Mouse (Mus musculus) heart, embryonic 13.5 days (tissue): Measurements from ENCODE around the gene Gstt2. TPM values are rescaled to one million over a fixed set of nuclear protein-coding genes. Genes with fewer than 3 reads are reported as not detected.

Source experiments
- ATAC-seq: fragments of 200-750 bp; cut with Nextera tagmentation; 2 replicates; pipeline ENCODE4 v1.8.0; 2017; ENCODE audit warnings: moderate TSS enrichment; ENCODE audit not compliant: insufficient number of reproducible peaks, low FRiP score, low TSS enrichment; ENCODE audit errors: extremely low read depth
- H3K27ac ChIP-seq: fragments of 300-500 bp; sonication (generic); replicated peaks from 2 replicates; pipeline ENCODE4 v1.5.1; 2015; ENCODE audit warnings: moderate library complexity, mild to moderate bottlenecking, inconsistent platforms
- H3K27me3 ChIP-seq: fragments of 300-500 bp; sonication (generic); replicated peaks from 2 replicates; pipeline ENCODE4 v1.6.1; 2015; ENCODE audit warnings: mild to moderate bottlenecking, inconsistent platforms
- H3K36me3 ChIP-seq: fragments of 300-500 bp; sonication (generic); 2 replicates; pipeline ENCODE4 v1.6.1; 2015; ENCODE audit warnings: mild to moderate bottlenecking, inconsistent platforms
- H3K4me1 ChIP-seq: fragments of 300-500 bp; sonication (generic); 2 replicates; pipeline ENCODE4 v1.6.1; 2015; ENCODE audit warnings: inconsistent platforms
- H3K4me2 ChIP-seq: fragments of 300-500 bp; sonication (generic); 2 replicates; pipeline ENCODE4 v1.6.1; 2015; ENCODE audit warnings: inconsistent platforms, mild to moderate bottlenecking, moderate library complexity
- H3K4me3 ChIP-seq: fragments of 300-500 bp; sonication (generic); 2 replicates; pipeline ENCODE4 v1.5.1; 2015; ENCODE audit warnings: moderate library complexity, mild to moderate bottlenecking, inconsistent platforms
- H3K9ac ChIP-seq: fragments of 300-500 bp; sonication (generic); 2 replicates; pipeline ENCODE4 v1.6.1; 2015; ENCODE audit warnings: inconsistent platforms, mild to moderate bottlenecking, moderate library complexity
- H3K9me3 ChIP-seq: fragments of 300-500 bp; sonication (generic); 2 replicates; pipeline ENCODE4 v1.6.1; 2016; ENCODE audit warnings: inconsistent platforms
- WGBS: fragments of 180-500 bp; shearing (Covaris S2); methylation state at CpG from one replicate; pipeline ENCODE4 v1.1.7; 2015; ENCODE audit warnings: mixed read lengths; 5-methylcytosine and 5-hydroxymethylcytosine counted together
- polyA plus RNA-seq: library from polyadenylated mRNA; unstranded; fragments of >200 nt; fragmentation: Nextera tagmentation; extraction: Ambion mirVana; gene quantifications from 2 replicates; pipeline ENCODE4 v1.2.1, GENCODE M21; 2015

Gene Gstt2
- polyA plus RNA-seq, 1 experiment from 2014 or later, result 9.5 TPM

GRCm38 (mm10) chr10:75835307-75835706, 1.9 kb downstream of the Gstt2 start:
- H3K4me1 ChIP-seq, result peaks cover 50% of the 10 kb centered on the region
- no peak for ATAC-seq
- H3K9ac ChIP-seq, result peak overlapping the region; percentile 69
- peaks cover 19% of the 10 kb centered on the region for H3K27me3 ChIP-seq
- WGBS, result 3% methylated on average over 10 of the region's 10 CpGs
- no peaks in the 10 kb centered on the region for H3K36me3 ChIP-seq
- peak overlapping the region; percentile 87 for H3K4me2 ChIP-seq
- H3K27ac ChIP-seq, result no peak overlapping the region
- no peaks in the 10 kb centered on the region for H3K9me3 ChIP-seq
- peak overlapping the region; percentile 58 for H3K4me3 ChIP-seq

GRCm38 (mm10) chr10:75834721-75835120, 2.5 kb downstream of the Gstt2 start:
- H3K4me3 ChIP-seq, result peak overlapping the region; percentile 58
- 5% methylated on average over 9 of the region's 9 CpGs for WGBS
- peak overlapping the region; percentile 81 for H3K9ac ChIP-seq
- H3K27ac ChIP-seq, result 0 out of 2 replicates have a peak overlapping the region, but pooled peaks have one; percentile 15
- H3K9me3 ChIP-seq, result no peaks in the 10 kb centered on the region
- no peak for ATAC-seq
- H3K27me3 ChIP-seq, result peaks cover 13% of the 10 kb centered on the region
- peak overlapping the region; percentile 87 for H3K4me2 ChIP-seq
- H3K36me3 ChIP-seq, result no peaks in the 10 kb centered on the region
- H3K4me1 ChIP-seq, result peaks cover 50% of the 10 kb centered on the region

GRCm38 (mm10) chr10:75834250-75834649, 3.0 kb downstream of the Gstt2 start:
- H3K4me1 ChIP-seq, result peaks cover 50% of the 10 kb centered on the region
- H3K9ac ChIP-seq, result peak overlapping the region; percentile 81
- WGBS, result 2% methylated on average over 21 of the region's 21 CpGs
- H3K27ac ChIP-seq, result 0 out of 2 replicates have a peak overlapping the region, but pooled peaks have one; percentile 15
- H3K4me2 ChIP-seq, result peak overlapping the region; percentile 87
- H3K4me3 ChIP-seq, result peak overlapping the region; percentile 58
- peaks cover 12% of the 10 kb centered on the region for H3K27me3 ChIP-seq
- no peaks in the 10 kb centered on the region for H3K36me3 ChIP-seq
- no peak for ATAC-seq
- no peaks in the 10 kb centered on the region for H3K9me3 ChIP-seq

GRCm38 (mm10) chr10:75833456-75834080, 3.7 kb downstream of the Gstt2 start:
- Histone ChIP-seq H3K36me3 (no peaks in the 10 kb centered on the region), H3K27ac (no peak overlapping the region), H3K9me3 (no peaks in the 10 kb centered on the region), H3K27me3 (peaks cover 12% of the 10 kb centered on the region), H3K9ac (peak overlapping the region; percentile 81), H3K4me2 (peak overlapping the region; percentile 87), H3K4me3 (peak overlapping the region; percentile 58), H3K4me1 (peaks cover 49% of the 10 kb centered on the region)
- ATAC-seq, result no peak
- WGBS, result 11% methylated on average over 21 of the region's 21 CpGs

- 51% methylated on average over 13 of the region's 13 CpGs for WGBS
- peaks cover 42% of the 10 kb centered on the region for H3K4me1 ChIP-seq
- H3K9ac ChIP-seq, result no peak overlapping the region
- no peaks in the 10 kb centered on the region for H3K9me3 ChIP-seq
- H3K4me2 ChIP-seq, result no peak overlapping the region
- no peak overlapping the region for H3K4me3 ChIP-seq
- ATAC-seq, result no peak
- H3K36me3 ChIP-seq, result no peaks in the 10 kb centered on the region
- H3K27ac ChIP-seq, result no peak overlapping the region
- H3K27me3 ChIP-seq, result peaks cover 12% of the 10 kb centered on the region
Measured at GRCm38 (mm10) chr10:75832272-75832895, 4.8 kb downstream of the Gstt2 start.

- Histone ChIP-seq H3K4me3 (no peak overlapping the region), H3K9ac (no peak overlapping the region), H3K4me1 (peaks cover 26% of the 10 kb centered on the region), H3K27ac (no peak overlapping the region), H3K27me3 (peaks cover 12% of the 10 kb centered on the region), H3K4me2 (no peak overlapping the region), H3K36me3 (no peaks in the 10 kb centered on the region), H3K9me3 (no peaks in the 10 kb centered on the region)
- ATAC-seq, result no peak
- 85% methylated on average over 2 of the region's 2 CpGs for WGBS
Measured at GRCm38 (mm10) chr10:75830275-75830670, 7.0 kb downstream of the Gstt2 start.

GRCm38 (mm10) chr10:75829529-75830274, 7.5 kb downstream of the Gstt2 start:
- no peak for ATAC-seq
- Histone ChIP-seq H3K4me3 (no peak overlapping the region), H3K27me3 (peaks cover 12% of the 10 kb centered on the region), H3K9ac (no peak overlapping the region), H3K36me3 (no peaks in the 10 kb centered on the region), H3K4me1 (peaks cover 20% of the 10 kb centered on the region), H3K27ac (no peak overlapping the region), H3K4me2 (no peak overlapping the region), H3K9me3 (no peaks in the 10 kb centered on the region)
- 70% methylated on average over 2 of the region's 2 CpGs for WGBS

- peaks cover 12% of the 10 kb centered on the region for H3K27me3 ChIP-seq
- no peaks in the 10 kb centered on the region for H3K36me3 ChIP-seq
- peaks cover 8% of the 10 kb centered on the region for H3K4me1 ChIP-seq
- H3K27ac ChIP-seq, result no peak overlapping the region
- ATAC-seq, result no peak
- 0 out of 2 replicates have a peak, but pooled peaks cover under 1% of the 10 kb centered on the region for H3K9me3 ChIP-seq
- H3K4me2 ChIP-seq, result no peak overlapping the region
- no peak overlapping the region for H3K4me3 ChIP-seq
- no peak overlapping the region for H3K9ac ChIP-seq
Measured at GRCm38 (mm10) chr10:75828500-75828931, 8.7 kb downstream of the Gstt2 start.

- H3K36me3 ChIP-seq, result no peaks in the 10 kb centered on the region
Measured at GRCm38 (mm10) chr10:75827668-75828360, 9.4 kb downstream of the Gstt2 start.

GRCm38 (mm10) chr10:75824530-75824929, 12.7 kb downstream of the Gstt2 start:
- Histone ChIP-seq H3K4me1 (peaks cover 4% of the 10 kb centered on the region; the same call in 1 of the 2 replicates), H3K36me3 (no peaks in the 10 kb centered on the region), H3K9ac (no peak overlapping the region), H3K9me3 (peaks cover 7% of the 10 kb centered on the region), H3K4me3 (no peak overlapping the region), H3K4me2 (no peak overlapping the region), H3K27ac (no peak overlapping the region), H3K27me3 (no peaks in the 10 kb centered on the region; the same call in none of the 2 replicates)
- WGBS, result 76% methylated on average over 4 of the region's 4 CpGs
- no peak for ATAC-seq

More at GRCm38 (mm10) chr10:75827668-75828360, 9.4 kb downstream of the Gstt2 start:
- no peak overlapping the region for H3K27ac ChIP-seq
- H3K4me2 ChIP-seq, result no peak overlapping the region
- peaks cover 7% of the 10 kb centered on the region for H3K9me3 ChIP-seq
- H3K9ac ChIP-seq, result no peak overlapping the region
- 75% methylated on average over 4 of the region's 4 CpGs for WGBS
- ATAC-seq, result no peak
- no peak overlapping the region for H3K4me3 ChIP-seq
- H3K4me1 ChIP-seq, result peaks cover 4% of the 10 kb centered on the region; the same call in 1 of the 2 replicates
- H3K27me3 ChIP-seq, result peaks cover 5% of the 10 kb centered on the region

GRCm38 (mm10) chr10:75823782-75824181, 13.4 kb downstream of the Gstt2 start:
- no peak for ATAC-seq
- H3K4me1 ChIP-seq, result peaks cover 4% of the 10 kb centered on the region; the same call in 1 of the 2 replicates
- H3K27ac ChIP-seq, result no peak overlapping the region
- H3K4me3 ChIP-seq, result no peak overlapping the region
- no peak overlapping the region for H3K9ac ChIP-seq
- 67% methylated on average over 1 of the region's 1 CpGs for WGBS
- H3K4me2 ChIP-seq, result no peak overlapping the region
- H3K27me3 ChIP-seq, result no peaks in the 10 kb centered on the region; the same call in none of the 2 replicates
- H3K9me3 ChIP-seq, result peaks cover 7% of the 10 kb centered on the region
- no peaks in the 10 kb centered on the region for H3K36me3 ChIP-seq
